Mouse (Mus musculus): ENCODE data around the gene Rai1.

- TF ChIP-seq CTCF (IDR thresholded peaks at IDR 0.05 in 2 of 3, conservative IDR thresholded peaks at IDR 0.05 in 1 of 3; ENCODE audit: control insufficient read depth in 1 of 3, insufficient read depth in 1 of 3, low read depth in 2 of 3, low read length in 3 of 3, poor library complexity in 1 of 3, severe bottlenecking in 1 of 3) (no peak), USF2 (IDR thresholded peaks at IDR 0.05; ENCODE audit: borderline replicate concordance in 1 of 2, insufficient read depth in 1 of 2, low read depth in 1 of 2, low read length in 2 of 2) (no peak), ETS1 (IDR thresholded peaks at IDR 0.05; ENCODE audit: low read depth, low read length) (no peak), POLR2A (IDR thresholded peaks at IDR 0.05; ENCODE audit: control insufficient read depth in 1 of 2, insufficient read depth in 1 of 2, low read depth in 1 of 2, low read length in 2 of 2, poor library complexity in 1 of 2) (no peak), TBP (IDR thresholded peaks at IDR 0.05; ENCODE audit: low read depth, low read length) (no peak), SIN3A (IDR thresholded peaks at IDR 0.05; ENCODE audit: low read length) (no peak), SMC3 (IDR thresholded peaks at IDR 0.05; ENCODE audit: low read depth, low read length) (no peak), EP300 (IDR thresholded peaks at IDR 0.05; ENCODE audit: low read depth in 1 of 2, low read length in 2 of 2) (no peak), GATA1 (IDR thresholded peaks at IDR 0.05; ENCODE audit: low read depth, low read length) (no peak), MYC (IDR thresholded peaks at IDR 0.05; ENCODE audit: low read depth, low read length) (no peak), USF1 (IDR thresholded peaks at IDR 0.05; ENCODE audit: low read depth, low read length) (no peak)
Measured at GRCm38 (mm10) chr11:60187070-60187469, 82.3 kb downstream of the Rai1 start.

Data from MEL (cell line).